Mouse (Mus musculus): Measurements from ENCODE around the gene Rpa1.
"Not testable (repeated sequence)": the region's sequence is repeated elsewhere in the genome, so short reads cannot be mapped to it uniquely, and the experiment has no call there.

Rpa1 gene

GRCm38 (mm10) chr11:75323326-75323737 lies 24.8 kb downstream of the Rpa1 start:
- DNase-seq (ENCODE audit: low spot score in 2 of 2): no peak

- DNase-seq (ENCODE audit: low spot score in 2 of 2): no peak
Observed at GRCm38 (mm10) chr11:75319246-75319645, 28.9 kb downstream of the Rpa1 start.

- no peak for DNase-seq (ENCODE audit: low spot score in 2 of 2)
Observed at GRCm38 (mm10) chr11:75318351-75319221, 29.5 kb downstream of the Rpa1 start.

GRCm38 (mm10) chr11:75313834-75314233 lies 34.3 kb downstream of the Rpa1 start:
- no peak for DNase-seq (ENCODE audit: low spot score in 2 of 2)

- DNase-seq (ENCODE audit: low spot score in 2 of 2): no peak
Observed at GRCm38 (mm10) chr11:75311751-75312150, 36.4 kb downstream of the Rpa1 start.

GRCm38 (mm10) chr11:75310813-75311212 lies 37.3 kb downstream of the Rpa1 start:
- DNase-seq (ENCODE audit: low spot score in 2 of 2): no peak

GRCm38 (mm10) chr11:75308650-75309049 lies 39.5 kb downstream of the Rpa1 start:
- DNase-seq (ENCODE audit: low spot score in 2 of 2): no peak

- DNase-seq (ENCODE audit: low spot score in 2 of 2): no peak
Observed at GRCm38 (mm10) chr11:75304797-75305196, 43.3 kb downstream of the Rpa1 start.

- DNase-seq (ENCODE audit: low spot score in 2 of 2): no peak
Observed at GRCm38 (mm10) chr11:75300954-75301353, 47.2 kb downstream of the Rpa1 start.

GRCm38 (mm10) chr11:75299786-75300185 lies 48.3 kb downstream of the Rpa1 start:
- no peak for DNase-seq (ENCODE audit: low spot score in 2 of 2)

GRCm38 (mm10) chr11:75298491-75298890 lies 49.6 kb downstream of the Rpa1 start:
- no peak for DNase-seq (ENCODE audit: low spot score in 2 of 2)

- DNase-seq (ENCODE audit: low spot score in 2 of 2): no peak
Observed at GRCm38 (mm10) chr11:75297631-75298030, 50.5 kb downstream of the Rpa1 start.

- peak in 1 of 2 experiments; percentile 58 for DNase-seq (ENCODE audit: low spot score in 2 of 2)
Observed at GRCm38 (mm10) chr11:75296406-75297005, 51.6 kb downstream of the Rpa1 start.

GRCm38 (mm10) chr11:75295534-75295933 lies 52.6 kb downstream of the Rpa1 start:
- not testable (repeated sequence) for DNase-seq (ENCODE audit: low spot score in 2 of 2)

GRCm38 (mm10) chr11:75294862-75295261 lies 53.3 kb downstream of the Rpa1 start:
- DNase-seq (ENCODE audit: low spot score in 2 of 2): peak in 1 of 2 experiments; percentile 32

GRCm38 (mm10) chr11:75293852-75294361 lies 54.2 kb downstream of the Rpa1 start:
- DNase-seq (ENCODE audit: low spot score in 2 of 2): peak in 1 of 2 experiments; percentile 34

GRCm38 (mm10) chr11:75292281-75292680 lies 55.8 kb downstream of the Rpa1 start:
- DNase-seq (ENCODE audit: low spot score in 2 of 2): peak in 1 of 2 experiments; percentile 44

GRCm38 (mm10) chr11:75291389-75292215 lies 56.5 kb downstream of the Rpa1 start:
- peak; percentile 68 to 82 for DNase-seq (ENCODE audit: low spot score in 2 of 2)

GRCm38 (mm10) chr11:75290566-75291271 lies 57.4 kb downstream of the Rpa1 start:
- peak; percentile 94 to 98 for DNase-seq (ENCODE audit: low spot score in 2 of 2)

- DNase-seq (ENCODE audit: low spot score in 2 of 2): no peak
Observed at GRCm38 (mm10) chr11:75289120-75289519, 59.0 kb downstream of the Rpa1 start.

GRCm38 (mm10) chr11:75288517-75288916 lies 59.6 kb downstream of the Rpa1 start:
- DNase-seq (ENCODE audit: low spot score in 2 of 2): no peak
